Mouse (Mus musculus) embryo, embryonic 11.5 days (tissue): ENCODE measurements around the gene R3hdml.
"Not testable (repeated sequence)": the region's sequence is repeated elsewhere in the genome, so short reads cannot be mapped to it uniquely, and the experiment has no call there.

ENCODE experiments used
- DNase-seq: peaks from one replicate; pipeline ENCODE4 v3.0.0-alpha.2; 2012; ENCODE audit warnings: low read depth, low spot score

The R3hdml gene

DNA sequence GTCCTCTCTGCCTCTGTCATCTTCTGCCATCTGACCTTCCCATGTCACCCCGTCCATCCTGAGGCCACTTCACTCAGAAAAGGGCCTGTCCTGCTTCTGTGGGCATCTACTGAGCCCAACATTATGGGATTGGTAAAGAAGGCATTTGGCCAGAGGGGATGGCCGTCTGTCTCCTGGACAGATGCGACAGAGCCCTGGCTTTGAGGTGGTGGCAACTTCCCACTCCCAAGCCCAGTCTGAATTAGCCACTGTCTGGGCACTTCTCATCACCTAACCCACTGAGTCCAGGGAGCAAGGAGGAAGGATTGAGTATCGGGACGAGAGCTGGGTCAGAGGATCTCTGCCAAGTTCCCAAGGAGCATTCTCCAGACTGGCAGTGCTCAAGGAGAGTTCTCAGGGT is at the start of gene R3hdml:
Gene R3hdml, plus strand, starts transcription at position 301 of the 400 bp plus-strand sequence.
- no peak for DNase-seq

GRCm38 (mm10) chr2:163443543-163443942 is 48.6 kb upstream of the R3hdml start:
- no peak for DNase-seq

DNA sequence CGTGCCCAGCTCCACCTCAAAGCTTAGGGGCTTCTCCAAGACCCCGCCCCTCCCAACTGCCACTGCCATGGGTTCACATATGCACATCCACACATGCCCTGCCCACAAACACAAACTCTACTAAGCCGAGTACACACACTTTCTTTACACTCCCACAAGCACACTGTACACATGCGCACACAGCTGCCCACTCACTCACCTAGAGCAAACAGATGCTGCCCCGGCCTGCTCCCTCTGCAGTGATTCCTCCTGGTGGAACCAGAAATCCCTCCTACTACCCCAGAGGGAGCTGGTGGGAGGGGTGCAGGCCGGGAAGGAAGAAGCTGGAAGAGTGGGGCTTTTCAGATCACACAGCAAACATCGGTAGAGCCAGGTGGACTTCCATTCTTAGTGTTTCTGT is 48.1 kb upstream of the R3hdml start:
- no peak for DNase-seq

GRCm38 (mm10) chr2:163447375-163447774 is 44.7 kb upstream of the R3hdml start:
- DNase-seq: no peak

- no peak for DNase-seq
Measured at GRCm38 (mm10) chr2:163449276-163449675, 42.8 kb upstream of the R3hdml start.

DNA sequence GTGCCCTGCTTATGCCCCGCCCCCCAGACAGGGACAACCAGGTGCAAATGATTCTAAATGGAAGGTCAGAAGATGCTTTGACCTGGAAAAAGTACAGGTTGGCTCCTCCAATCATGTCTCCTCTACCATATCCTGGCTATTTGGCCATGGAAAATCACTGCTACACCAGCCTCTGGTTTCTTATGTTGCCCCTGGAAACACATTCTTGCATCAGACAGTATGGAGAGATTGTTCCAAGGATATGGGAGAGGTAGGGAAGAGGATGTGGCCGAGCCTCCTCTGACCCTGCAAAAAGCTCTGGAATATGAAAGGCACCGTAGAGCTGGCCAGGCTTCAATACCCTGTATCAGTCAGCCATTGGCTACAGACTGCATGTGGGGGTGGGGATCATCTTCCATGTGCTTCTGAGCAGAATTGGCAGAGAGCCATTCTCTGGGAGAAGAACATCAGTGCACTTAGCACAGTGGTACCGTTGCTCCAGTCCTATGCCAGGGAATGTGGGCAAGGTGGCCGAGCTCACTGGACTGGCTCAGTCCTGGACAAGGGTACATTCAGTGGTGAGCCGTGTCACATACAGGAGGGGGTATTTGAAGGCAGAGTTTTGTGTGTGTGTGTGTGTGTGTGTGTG is 41.3 kb upstream of the R3hdml start:
- no peak for DNase-seq

DNA sequence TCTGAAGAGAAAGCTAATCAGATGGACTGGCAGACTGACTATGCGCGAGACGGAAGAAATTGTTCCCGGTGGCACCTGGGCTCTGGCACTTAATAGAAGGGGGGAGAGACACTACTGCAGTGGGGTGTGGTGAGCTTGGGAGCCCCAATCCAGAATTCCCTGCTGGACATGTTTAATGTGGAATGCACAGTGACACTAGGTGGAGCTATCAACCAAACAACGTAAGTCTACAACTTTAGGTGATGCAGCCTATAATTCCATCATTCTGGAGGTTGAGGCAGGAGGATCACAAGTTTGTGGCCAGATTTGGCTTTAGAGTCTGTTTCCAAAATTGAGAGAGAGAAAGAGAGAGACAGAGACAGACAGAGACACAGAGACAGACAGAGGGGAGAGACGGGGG is 39.4 kb upstream of the R3hdml start:
- no peak for DNase-seq

DNA sequence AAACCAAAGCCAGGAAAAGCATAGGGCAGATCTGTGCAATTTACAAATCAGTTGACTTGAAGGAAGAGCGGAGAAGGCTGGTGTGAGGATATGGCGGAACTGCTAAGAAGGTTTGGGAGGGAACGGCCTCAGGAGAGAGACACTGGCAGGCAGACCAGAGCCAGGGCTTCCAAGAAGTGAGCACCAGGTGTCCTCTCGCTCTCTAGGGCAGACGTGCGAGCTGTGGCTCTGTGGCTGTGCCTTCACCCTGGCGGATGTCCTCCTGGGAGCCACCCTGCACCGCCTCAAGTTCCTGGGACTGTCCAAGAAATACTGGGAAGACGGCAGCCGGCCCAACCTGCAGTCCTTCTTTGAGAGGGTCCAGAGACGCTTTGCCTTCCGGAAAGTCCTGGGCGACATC is 38.7 kb upstream of the R3hdml start:
- no peak for DNase-seq

- DNase-seq: no peak
Measured at GRCm38 (mm10) chr2:163458539-163459265, 33.4 kb upstream of the R3hdml start.

DNA sequence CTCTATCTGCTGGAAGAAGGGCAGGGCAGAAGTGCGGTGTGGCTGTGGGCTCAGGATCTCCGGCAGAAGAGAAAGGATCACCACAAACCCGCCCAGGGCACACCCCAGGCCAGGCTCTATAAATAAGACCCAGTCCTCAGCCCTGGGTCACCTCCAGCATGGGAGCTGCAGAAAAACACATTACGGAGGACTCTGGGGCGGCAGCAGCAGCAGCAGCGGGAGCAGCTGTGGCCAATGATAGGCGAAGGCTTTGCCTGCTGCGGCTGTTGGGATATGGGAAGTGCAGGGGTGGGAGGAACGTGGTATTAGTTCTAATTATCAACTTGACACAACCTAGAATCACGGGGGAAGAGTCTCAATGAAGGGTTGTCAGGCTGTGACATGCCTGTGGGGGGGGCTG is 32.7 kb upstream of the R3hdml start:
- DNase-seq: no peak

GRCm38 (mm10) chr2:163460622-163461021 is 31.5 kb upstream of the R3hdml start:
- DNase-seq: no peak

DNA sequence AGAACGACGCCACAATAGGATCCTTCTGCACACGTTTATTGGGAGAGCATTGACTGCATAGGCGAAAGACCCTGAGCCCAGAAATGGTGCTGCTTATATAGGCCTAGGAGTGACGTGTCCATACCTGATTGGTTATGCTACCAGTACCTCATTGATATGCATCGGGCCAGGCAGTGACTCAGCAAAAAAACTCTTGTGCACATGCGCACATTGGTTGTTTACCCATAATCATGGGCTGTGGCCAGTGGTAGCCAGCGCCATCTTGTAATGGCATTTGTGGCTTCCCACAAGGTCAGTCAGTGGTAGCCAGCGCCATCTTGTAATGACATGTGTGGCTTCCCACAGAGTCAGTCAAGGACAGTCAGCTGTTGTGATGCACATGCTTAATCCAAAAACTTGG is 30.8 kb upstream of the R3hdml start:
- not testable (repeated sequence) for DNase-seq

DNA sequence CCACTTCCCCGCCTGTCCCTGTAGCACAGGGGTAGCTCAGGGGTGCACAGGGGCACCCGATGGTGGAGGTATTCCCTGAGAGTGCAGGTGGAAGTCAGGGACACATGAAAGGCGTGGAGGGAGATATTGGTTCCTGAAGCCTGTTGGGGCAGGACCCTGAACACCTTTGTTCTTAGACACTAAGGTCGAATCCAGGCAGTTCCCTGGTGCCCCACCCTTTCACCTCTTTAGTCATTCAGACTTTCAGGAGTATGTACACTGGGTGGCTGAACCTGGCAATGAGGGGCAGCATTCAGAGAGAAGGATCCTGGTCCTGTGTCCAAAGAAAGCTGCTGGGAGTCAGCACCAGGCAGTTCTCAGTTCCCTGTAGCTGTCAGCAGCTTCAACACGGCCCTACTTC is 29.7 kb upstream of the R3hdml start:
- DNase-seq: no peak

DNA sequence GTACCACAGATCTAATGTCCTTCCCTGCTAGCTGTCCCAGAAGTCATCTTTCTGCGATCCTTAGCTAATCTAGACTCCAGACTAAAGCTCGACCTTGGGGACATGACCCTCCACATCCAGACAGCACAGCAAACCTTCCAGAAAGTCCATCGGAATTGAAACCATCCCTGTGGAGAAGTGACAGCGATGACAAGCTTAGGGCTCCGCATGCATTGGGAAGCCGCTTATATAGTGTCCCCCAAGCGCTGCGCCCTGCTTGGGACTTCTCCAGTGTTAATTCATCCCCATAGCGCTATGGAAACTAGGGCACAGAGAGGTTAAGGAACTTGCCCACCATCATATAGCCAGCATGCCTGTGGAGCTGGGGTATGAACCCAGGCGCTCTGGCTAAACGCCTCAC is 29.3 kb upstream of the R3hdml start:
- no peak for DNase-seq

GRCm38 (mm10) chr2:163463251-163463769 is 28.8 kb upstream of the R3hdml start:
- no peak for DNase-seq

DNA sequence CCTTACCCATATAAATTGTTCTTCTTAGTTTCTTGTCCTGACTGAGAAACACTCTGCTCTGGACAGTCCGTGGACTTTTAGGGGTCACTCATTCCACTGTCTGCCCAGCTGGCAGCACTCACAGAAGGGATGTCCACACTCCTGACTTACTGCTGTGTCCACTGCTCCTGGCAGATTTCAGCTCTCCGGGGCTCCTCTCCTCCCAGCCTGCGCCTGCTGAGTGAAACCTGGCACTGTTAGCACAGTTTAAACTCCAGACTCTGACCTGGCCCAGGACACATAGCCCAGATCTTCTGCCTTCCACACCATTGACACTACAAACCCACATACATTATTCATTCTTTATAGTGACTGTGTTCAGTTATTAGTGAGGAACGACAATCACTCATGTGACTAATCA is 28.1 kb upstream of the R3hdml start:
- no peak for DNase-seq

GRCm38 (mm10) chr2:163464562-163464961 is 27.6 kb upstream of the R3hdml start:
- DNase-seq: no peak

DNA sequence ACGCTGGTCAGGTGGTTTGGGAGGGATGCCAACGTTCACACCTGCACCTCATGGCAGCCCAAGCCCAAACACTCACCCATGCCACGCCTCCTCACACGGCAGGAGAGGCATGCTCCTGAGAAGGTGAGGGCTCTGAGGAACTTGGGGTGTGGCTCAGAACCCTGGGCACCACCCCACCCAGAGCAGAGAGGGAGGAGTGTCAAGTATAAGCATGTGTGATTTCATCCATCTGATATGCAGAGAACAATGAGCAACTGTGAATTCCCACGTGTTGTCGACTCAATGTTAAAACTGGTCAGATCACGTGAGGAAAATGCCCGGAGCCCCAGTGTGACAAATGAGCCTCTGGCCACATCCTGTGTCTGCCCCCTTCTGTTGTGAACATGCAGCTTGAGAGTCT is 25.3 kb upstream of the R3hdml start:
- DNase-seq: no peak

GRCm38 (mm10) chr2:163467585-163467984 is 24.5 kb upstream of the R3hdml start:
- no peak for DNase-seq

DNA sequence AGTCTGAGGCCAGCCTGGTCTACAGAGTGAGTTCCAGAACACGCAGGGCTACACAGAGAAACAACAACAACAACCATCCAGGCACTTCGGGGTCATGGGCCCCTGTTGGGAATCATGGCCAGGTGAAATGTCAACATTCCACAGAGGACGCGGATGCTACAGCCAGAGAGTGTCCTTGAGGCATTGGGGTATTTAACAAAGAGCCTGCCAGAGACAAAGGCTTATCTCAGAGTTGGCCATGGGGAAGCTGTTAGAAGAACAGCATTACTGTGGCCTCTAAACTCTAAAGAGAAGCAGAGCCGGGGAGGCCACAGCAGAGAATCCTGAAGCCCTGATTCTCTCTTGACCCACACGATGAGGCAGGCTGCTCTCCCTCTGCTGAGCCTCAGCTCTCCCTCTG is 23.3 kb upstream of the R3hdml start:
- DNase-seq: no peak

DNA sequence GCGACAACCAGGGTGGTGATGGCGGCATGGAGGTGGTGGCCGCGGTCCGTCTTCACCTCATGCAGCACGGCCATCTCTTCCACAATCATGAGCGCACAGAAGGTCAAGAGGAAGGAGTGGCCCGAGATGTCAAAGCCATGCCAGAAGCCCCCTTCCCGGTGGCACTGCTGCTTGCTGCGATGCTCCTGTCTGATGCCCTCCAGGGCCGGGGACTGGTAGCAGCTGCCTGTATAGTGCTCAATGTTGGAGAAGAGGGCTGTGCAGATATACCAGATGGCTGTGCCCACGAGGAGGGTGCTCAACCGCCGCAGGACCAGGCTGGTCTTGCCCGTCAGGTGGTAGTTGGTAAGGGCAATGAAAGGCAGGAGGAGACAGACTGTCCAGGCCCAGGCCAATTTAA is 22.4 kb upstream of the R3hdml start:
- no peak for DNase-seq

GRCm38 (mm10) chr2:163471136-163471535 is 21.0 kb upstream of the R3hdml start:
- DNase-seq: no peak
